Comparison of ENCODE assay signal across 25 mouse cellular contexts in the genomic region with DNA sequence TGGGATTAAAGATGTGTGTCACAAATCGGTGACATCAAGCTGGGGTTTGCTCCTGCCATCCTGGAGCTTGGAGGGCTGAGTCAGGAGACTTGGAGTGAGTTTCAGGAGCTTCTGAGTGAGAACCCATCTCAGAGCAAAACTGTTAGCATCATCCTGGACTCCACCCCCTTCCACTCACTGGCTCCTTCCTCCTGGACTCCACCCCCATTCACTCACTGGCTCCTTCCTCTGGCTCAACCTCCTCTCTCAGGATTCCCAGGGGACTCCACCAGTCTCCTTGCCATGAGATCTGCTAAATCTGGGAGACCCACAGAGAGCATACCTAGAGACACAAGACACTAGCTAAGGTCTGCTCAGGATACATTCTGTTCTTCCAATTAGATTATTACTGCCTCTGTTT. TPM values are rescaled to one million over a fixed set of nuclear protein-coding genes. Genes with fewer than 3 reads are reported as not detected.
DNase-seq lines count a peak whose midpoint lies in the region; ATAC-seq and TF ChIP-seq lines count a peak whose summit lies in the region.
"Had no signal": no experiment of that assay in that cellular context is flagged by ENCODE, and none has a peak within 500 bp of the region (broad histone marks: within the 10 kb centered on the region; RNA-seq: fewer than 3 reads in every experiment).

No protein-coding gene starts in this region.

- TF ChIP-seq EP300 in CH12.LX (IDR thresholded peaks at IDR 0.05; ENCODE audit: low read length), result no peak

- no peak for TF ChIP-seq RAD21 in CH12.LX (IDR thresholded peaks at IDR 0.05; ENCODE audit: low read depth, low read length)

- TF ChIP-seq POLR2A in CH12.LX (IDR thresholded peaks at IDR 0.05; ENCODE audit: low read depth, low read length), result no peak

- H3K27me3 ChIP-seq in CH12.LX (replicated peaks), result peaks cover 3% of the 10 kb centered on the region
- H3K27me3 ChIP-seq in embryonic facial prominence, embryonic 10.5 days (replicated peaks; ENCODE audit: low read depth, poor library complexity, severe bottlenecking), result no peaks in the 10 kb centered on the region
- no peaks in the 10 kb centered on the region for H3K27me3 ChIP-seq in midbrain, postnatal 0 days (ENCODE audit: insufficient read depth, low read length)
- H3K27me3 ChIP-seq: embryonic facial prominence, embryonic 13.5 days; embryonic facial prominence, embryonic 15.5 days; forebrain, embryonic 12.5 days had no signal

- TF ChIP-seq CTCF in CH12.LX (conservative IDR thresholded peaks at IDR 0.05 in 1 of 2, IDR thresholded peaks at IDR 0.05 in 1 of 2; ENCODE audit: low read depth in 2 of 2, low read length in 2 of 2), result no peak
- TF ChIP-seq CTCF in midbrain, postnatal 0 days (IDR thresholded peaks at IDR 0.05), result no peak

- H3K9ac ChIP-seq in CH12.LX (ENCODE audit: insufficient read depth, low read depth), result no peak overlapping the region
- no peak overlapping the region for H3K9ac ChIP-seq in ES-E14 (ENCODE audit: insufficient read depth, low read depth, low read length, poor library complexity, severe bottlenecking)
- no peak overlapping the region for H3K9ac ChIP-seq in midbrain, postnatal 0 days (replicated peaks; ENCODE audit: low read length, poor library complexity, severe bottlenecking)
- H3K9ac ChIP-seq: embryonic facial prominence, embryonic 13.5 days; embryonic facial prominence, embryonic 15.5 days; forebrain, embryonic 12.5 days had no signal

- 60% methylated on average over 1 of the region's 1 CpGs for WGBS in embryonic facial prominence, embryonic 10.5 days
- WGBS in midbrain, postnatal 0 days, result 79% methylated on average over 1 of the region's 1 CpGs

- no peaks in the 10 kb centered on the region for H3K79me2 ChIP-seq in CH12.LX (replicated peaks; ENCODE audit: control insufficient read depth, extremely low read depth, insufficient read depth, poor library complexity, severe bottlenecking)

- dilution Hi-C loops in CH12.LX (cut with MboI; ENCODE audit: extremely low pct_ligation_motif_present, extremely low pct_unique_long_range_greater_than_20kb, low sequenced_read_pairs), result no loop called here

- no peak overlapping the region for H3K4me2 ChIP-seq in CH12.LX (ENCODE audit: insufficient read depth, low read depth, poor library complexity, severe bottlenecking)
- no peak overlapping the region for H3K4me2 ChIP-seq in midbrain, postnatal 0 days (ENCODE audit: low read depth, low read length, poor library complexity, severe bottlenecking)
- H3K4me2 ChIP-seq: embryonic facial prominence, embryonic 13.5 days; embryonic facial prominence, embryonic 15.5 days; forebrain, embryonic 12.5 days had no signal

- H3K4me3 ChIP-seq in CH12.LX (replicated peaks in 1 of 3; ENCODE audit: low read depth in 2 of 3, low read length in 2 of 3, poor library complexity in 1 of 3), result no peak overlapping the region
- no peak overlapping the region for H3K4me3 ChIP-seq in ES-E14 (ENCODE audit: insufficient read depth in 1 of 2, low read depth in 1 of 2, low read length in 2 of 2, poor library complexity in 1 of 2, severe bottlenecking in 1 of 2)
- H3K4me3 ChIP-seq in embryonic facial prominence, embryonic 10.5 days, result no peak overlapping the region
- H3K4me3 ChIP-seq in midbrain, postnatal 0 days (ENCODE audit: low read depth, low read length), result no peak overlapping the region
- H3K4me3 ChIP-seq: embryonic facial prominence, embryonic 13.5 days; embryonic facial prominence, embryonic 15.5 days; erythroblast, embryonic 14.5 days; forebrain, embryonic 10.5 days; forebrain, embryonic 12.5 days had no signal

- H3K9me3 ChIP-seq in CH12.LX (replicated peaks; ENCODE audit: low read length) (no peaks in the 10 kb centered on the region), ES-E14 (ENCODE audit: control insufficient read depth, insufficient read depth, low read depth, low read length) (no peaks in the 10 kb centered on the region)
- no peaks in the 10 kb centered on the region for H3K9me3 ChIP-seq in embryonic facial prominence, embryonic 10.5 days
- no peaks in the 10 kb centered on the region for H3K9me3 ChIP-seq in midbrain, postnatal 0 days (ENCODE audit: low read length)
- H3K9me3 ChIP-seq: embryonic facial prominence, embryonic 13.5 days; embryonic facial prominence, embryonic 15.5 days; forebrain, embryonic 10.5 days; forebrain, embryonic 12.5 days had no signal

- H3K36me3 ChIP-seq in CH12.LX (replicated peaks in 1 of 2; ENCODE audit: control insufficient read depth in 1 of 2, insufficient read depth in 1 of 2, low read length in 1 of 2) (no peaks in the 10 kb centered on the region), ES-E14 (ENCODE audit: control insufficient read depth, insufficient read depth, low read length, poor library complexity, severe bottlenecking) (no peaks in the 10 kb centered on the region)
- no peaks in the 10 kb centered on the region for H3K36me3 ChIP-seq in embryonic facial prominence, embryonic 10.5 days (replicated peaks)
- no peaks in the 10 kb centered on the region for H3K36me3 ChIP-seq in midbrain, postnatal 0 days (ENCODE audit: insufficient read depth, low read length)
- H3K36me3 ChIP-seq: embryonic facial prominence, embryonic 13.5 days; embryonic facial prominence, embryonic 15.5 days; forebrain, embryonic 10.5 days; forebrain, embryonic 12.5 days had no signal

- H3K27ac ChIP-seq in CH12.LX (ENCODE audit: insufficient read depth, low read depth), result no peak overlapping the region
- H3K27ac ChIP-seq in ES-E14 (ENCODE audit: insufficient read depth, low read depth, low read length, poor library complexity, severe bottlenecking), result no peak overlapping the region
- no peak overlapping the region for H3K27ac ChIP-seq in embryonic facial prominence, embryonic 10.5 days (replicated peaks)
- H3K27ac ChIP-seq in midbrain, postnatal 0 days (ENCODE audit: low read depth, low read length), result no peak overlapping the region
- H3K27ac ChIP-seq: embryonic facial prominence, embryonic 13.5 days; embryonic facial prominence, embryonic 15.5 days; forebrain, embryonic 10.5 days; forebrain, embryonic 12.5 days had no signal

- no peak for ATAC-seq in midbrain, postnatal 0 days (ENCODE audit: low FRiP score)
- ATAC-seq: activated CD4-positive, CD25-positive, alpha-beta regulatory T cell, adult 4 months; CD4-positive, CD25-positive, alpha-beta regulatory T cell, adult 4 months; forebrain, embryonic 14.5 days; forebrain, embryonic 16.5 days; Patski had no signal

- peaks cover 0 to 4% of the 10 kb centered on the region in 2 experiments; a peak in 1 of 4 replicates for H3K4me1 ChIP-seq in CH12.LX (ENCODE audit: control insufficient read depth in 1 of 2, insufficient read depth in 2 of 2)
- H3K4me1 ChIP-seq in ES-E14 (ENCODE audit: control insufficient read depth in 2 of 2, insufficient read depth in 2 of 2, low read length in 2 of 2, poor library complexity in 1 of 2), result peaks cover 7 to 13% of the 10 kb centered on the region in 2 experiments
- no peaks in the 10 kb centered on the region for H3K4me1 ChIP-seq in embryonic facial prominence, embryonic 10.5 days
- H3K4me1 ChIP-seq in midbrain, postnatal 0 days (ENCODE audit: insufficient read depth, low read length), result no peaks in the 10 kb centered on the region
- H3K4me1 ChIP-seq: embryonic facial prominence, embryonic 13.5 days; embryonic facial prominence, embryonic 15.5 days; forebrain, embryonic 10.5 days; forebrain, embryonic 12.5 days had no signal

- peak; percentile 21 for DNase-seq in CH12.LX (ENCODE audit: extremely low read depth)
- DNase-seq in ES-E14 (ENCODE audit: low read depth, low spot score), result peak; percentile 25
- peak; percentile 64 for DNase-seq in R1 (ENCODE audit: low read depth, low spot score)
- no peak for DNase-seq in embryonic facial prominence, embryonic 10.5 days (ENCODE audit: low spot score)
- no peak for DNase-seq in adrenal gland, postnatal 14 days
- DNase-seq in urinary bladder, postnatal 4 days (ENCODE audit: low spot score in 2 of 2), result no peak
- DNase-seq in midbrain, postnatal 0 days (ENCODE audit: low spot score), result no peak
- DNase-seq: adrenal gland, adult 8-10 months; adrenal gland, postnatal 25 days; B cell, adult 2 months; cerebellum, adult 11-12 months; cerebellum, adult 2 months; cerebellum, adult 9-10 months; cerebellum, postnatal 10 days; cerebellum, postnatal 25 days had no signal

- in situ Hi-C loops in CH12.LX (cut with MboI; ENCODE audit: low pct_ligation_motif_present, low pct_unique_long_range_greater_than_20kb, low sequenced_read_pairs), result no loop called here
- in situ Hi-C loops in ES-E14 (cut with MboI; ENCODE audit: low sequenced_read_pairs in 2 of 2, unreplicated experiment in 2 of 2), result no loop called here

TF ChIP-seq in CH12.LX, 34 proteins besides CTCF, POLR2A, EP300 and RAD21 (continues in another document):
- no peak for TF ChIP-seq NELFE (IDR thresholded peaks at IDR 0.05; ENCODE audit: low read depth, low read length)

TF ChIP-seq in ES-E14, 5 proteins besides CTCF, POLR2A, EP300 and RAD21 (continues in another document):
- TF ChIP-seq MAFK (IDR thresholded peaks at IDR 0.05; ENCODE audit: insufficient read depth, low read depth, low read length), result no peak

RNA-seq across cellular contexts. Expression of a gene that starts 35.2 kb away (rescaled TPM):
- total RNA-seq in CH12.LX (2012; rRNA removed) (not detected in 2 replicates), CH12.LX (2014; rRNA removed) (not detected in 2 replicates), ES-E14 (2012; rRNA removed) (2.3 and 3.9 TPM in 2 replicates)
- not detected in 2 replicates for polyA plus RNA-seq in CH12.LX (2012; ENCODE audit: insufficient read length, low read depth)
- polyA plus RNA-seq in embryonic facial prominence, embryonic 10.5 days (2016; fragmentation: Nextera tagmentation; extraction: Ambion mirVana), result 18.4 and 19.3 TPM in 2 replicates
- 16.3 and 17.4 TPM in 2 replicates for total RNA-seq in adrenal gland, postnatal 14 days (2021)
- total RNA-seq in midbrain, postnatal 0 days (2014; rRNA removed), result 27.0 and 38.4 TPM in 2 replicates
- polyA plus RNA-seq in midbrain, postnatal 0 days (2015; fragmentation: Nextera tagmentation; extraction: Ambion mirVana), result 14.9 and 16.1 TPM in 2 replicates
- polyA plus RNA-seq: activated CD4-positive, CD25-positive, alpha-beta regulatory T cell, adult 4 months; CD4-positive, CD25-positive, alpha-beta regulatory T cell, adult 4 months; erythroblast, embryonic 14.5 days had no signal

RNA-seq across cellular contexts. Expression of a gene that starts 49.9 kb away (rescaled TPM):
- total RNA-seq in CH12.LX (2012; rRNA removed), result 11.8 and 12.7 TPM in 2 replicates
- 14.4 and 14.9 TPM in 2 replicates for total RNA-seq in CH12.LX (2014; rRNA removed)
- 21.8 and 28.3 TPM in 2 replicates for polyA plus RNA-seq in CH12.LX (2012; ENCODE audit: insufficient read length, low read depth)
- 9.4 and 11.0 TPM in 2 replicates for total RNA-seq in ES-E14 (2012; rRNA removed)
- polyA plus RNA-seq in embryonic facial prominence, embryonic 10.5 days (2016; fragmentation: Nextera tagmentation; extraction: Ambion mirVana), result 48.9 and 49.4 TPM in 2 replicates
- 26.0 and 30.1 TPM in 2 replicates for total RNA-seq in adrenal gland, postnatal 14 days (2021)
- 38.8 and 41.4 TPM in 2 replicates for total RNA-seq in midbrain, postnatal 0 days (2014; rRNA removed)
- polyA plus RNA-seq in midbrain, postnatal 0 days (2015; fragmentation: Nextera tagmentation; extraction: Ambion mirVana), result 38.6 and 40.9 TPM in 2 replicates

RNA-seq across cellular contexts. Expression of a gene that starts 54.3 kb away (rescaled TPM):
- total RNA-seq in CH12.LX (2012; rRNA removed) (16.2 and 16.3 TPM in 2 replicates), CH12.LX (2014; rRNA removed) (6.1 and 7.6 TPM in 2 replicates), ES-E14 (2012; rRNA removed) (39.8 and 54.2 TPM in 2 replicates)
- 12.1 and 14.4 TPM in 2 replicates for polyA plus RNA-seq in CH12.LX (2012; ENCODE audit: insufficient read length, low read depth)
- 21.5 and 25.2 TPM in 2 replicates for polyA plus RNA-seq in embryonic facial prominence, embryonic 10.5 days (2016; fragmentation: Nextera tagmentation; extraction: Ambion mirVana)
- 21.3 and 25.6 TPM in 2 replicates for total RNA-seq in adrenal gland, postnatal 14 days (2021)
- total RNA-seq in midbrain, postnatal 0 days (2014; rRNA removed), result 25.1 and 33.6 TPM in 2 replicates
- 9.8 and 10.7 TPM in 2 replicates for polyA plus RNA-seq in midbrain, postnatal 0 days (2015; fragmentation: Nextera tagmentation; extraction: Ambion mirVana)

Comparison
In these comparisons a context has a peak if more than half of its experiments do, and no peak if none do; other contexts are left out.
1. DNase-seq: peak in CH12.LX (single experiment), ES-E14 (single experiment) and R1 (single experiment); none in embryonic facial prominence, embryonic 10.5 days (single experiment), adrenal gland, postnatal 14 days (single experiment), urinary bladder, postnatal 4 days (0 of 2) and midbrain, postnatal 0 days (single experiment).